Mouse (Mus musculus) ES-Bruce4 (cell line): ENCODE data around the gene Crls1. TPM values are rescaled to one million over a fixed set of nuclear protein-coding genes. Genes with fewer than 3 reads are reported as not detected.

ENCODE experiments used
- H3K27ac ChIP-seq: 2 replicates; pipeline ENCODE4 v1.5.1; 2012; ENCODE audit warnings: low read length, inconsistent platforms; ENCODE audit not compliant: insufficient read depth
- H3K27me3 ChIP-seq: 2 replicates; pipeline ENCODE4 v1.6.1; 2012; ENCODE audit warnings: mild to moderate bottlenecking, low read length, inconsistent platforms; ENCODE audit not compliant: control insufficient read depth, poor library complexity, insufficient read depth, severe bottlenecking
- H3K36me3 ChIP-seq: 2 replicates; pipeline ENCODE4 v1.6.1; 2012; ENCODE audit warnings: inconsistent platforms, mild to moderate bottlenecking, low read length, moderate library complexity; ENCODE audit not compliant: control insufficient read depth, poor library complexity, insufficient read depth, severe bottlenecking
- H3K4me1 ChIP-seq: one replicate; pipeline ENCODE4 v1.8.1; 2011; ENCODE audit warnings: low read length; ENCODE audit not compliant: control insufficient read depth, insufficient read depth
- H3K4me3 ChIP-seq: 2 replicates; pipeline ENCODE4 v1.5.1; 2011; ENCODE audit warnings: low read depth, mild to moderate bottlenecking, low read length
- H3K9ac ChIP-seq: 2 replicates; pipeline ENCODE4 v1.6.1; 2012; ENCODE audit warnings: low read depth, mild to moderate bottlenecking, inconsistent platforms; ENCODE audit not compliant: poor library complexity, severe bottlenecking
- H3K9me3 ChIP-seq: replicated peaks from 2 replicates; pipeline ENCODE4 v1.6.1; 2012; ENCODE audit warnings: mild to moderate bottlenecking, low read length, inconsistent platforms; ENCODE audit not compliant: control insufficient read depth, poor library complexity, insufficient read depth, severe bottlenecking
- CTCF ChIP-seq: IDR thresholded peaks from one replicate; pipeline ENCODE4 v1.8.1; 2011; ENCODE audit warnings: low read depth, low read length
- EP300 ChIP-seq: IDR thresholded peaks from 2 replicates; pipeline ENCODE4 v1.6.1; 2011; ENCODE audit warnings: low read depth, low read length; ENCODE audit not compliant: insufficient read depth
- POLR2A ChIP-seq: IDR thresholded peaks from one replicate; pipeline ENCODE4 v1.8.1; 2011; ENCODE audit warnings: low read length; ENCODE audit not compliant: insufficient read depth
- polyA plus RNA-seq: library from polyadenylated mRNA; stranded (reverse); fragments of >200 nt; gene quantifications from 2 replicates; pipeline ENCODE4 v1.2.4, GENCODE M21; 2011; ENCODE audit warnings: low read depth; ENCODE audit not compliant: missing spikeins, insufficient read depth, insufficient read length

The Crls1 gene
- polyA plus RNA-seq = 49.9 and 52.5 TPM in 2 replicates

DNA sequence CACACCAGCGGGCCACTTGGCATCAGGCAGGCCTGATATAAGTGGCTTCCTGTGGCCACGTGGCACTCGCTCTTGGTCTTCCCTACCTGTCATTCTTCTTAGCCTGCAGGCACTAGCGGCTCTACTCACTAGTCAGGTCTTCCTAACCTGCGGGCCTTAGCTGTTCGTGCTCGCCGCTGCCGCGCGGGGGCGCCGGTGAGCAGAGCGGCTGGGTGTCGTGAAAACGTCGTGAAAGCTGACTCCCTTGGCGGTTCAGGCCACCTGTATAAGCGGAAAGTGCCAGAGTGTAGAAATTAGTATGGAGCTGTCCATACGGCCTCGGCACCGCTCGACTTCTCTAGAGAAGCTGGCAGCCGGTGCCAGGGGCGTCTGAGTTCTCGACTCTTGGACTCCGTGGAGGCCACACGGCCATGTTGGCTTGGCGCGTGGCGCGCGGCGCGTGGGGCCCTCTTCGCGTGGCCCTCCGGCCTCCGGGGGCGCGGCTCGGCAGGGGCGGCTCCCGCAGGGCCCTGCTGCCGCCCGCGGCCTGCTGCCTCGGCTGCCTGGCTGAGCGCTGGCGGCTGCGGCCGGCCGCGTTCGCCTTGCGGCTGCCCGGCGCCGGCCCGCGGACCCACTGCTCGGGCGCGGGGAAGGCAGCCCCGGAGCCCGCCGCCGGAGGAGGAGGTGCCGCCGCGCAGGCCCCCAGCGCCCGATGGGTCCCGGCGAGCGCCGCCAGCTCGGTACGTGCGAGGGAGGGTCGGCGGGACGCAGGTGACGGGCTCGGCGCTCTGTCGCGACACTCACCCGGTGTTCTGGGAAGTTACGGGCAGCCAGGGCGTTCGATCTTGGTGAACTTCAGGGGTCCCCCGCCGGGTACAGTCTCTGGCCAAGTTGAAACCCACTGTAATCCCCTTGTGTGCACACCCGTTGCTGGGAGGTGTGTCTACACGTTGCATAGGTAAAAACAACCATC is at the start of gene Crls1:
Gene Crls1, plus strand, starts transcription at position 260 of the 952 bp plus-strand sequence.
- peak; percentile 93 for TF ChIP-seq CTCF
- 0 out of 2 replicates have a peak, but pooled peaks have one; percentile 27 for TF ChIP-seq EP300
- peak; percentile 53 for TF ChIP-seq POLR2A
- Histone ChIP-seq H3K4me3 (peak within 1 kb of the TSS; percentile 82), H3K9me3 (no peaks in the 10 kb centered on the region), H3K27ac (no peak within 1 kb of the TSS), H3K9ac (peak within 1 kb of the TSS; percentile 72), H3K4me1 (peaks cover 3% of the 10 kb centered on the region), H3K36me3 (peaks cover 5% of the 10 kb centered on the region), H3K27me3 (no peaks in the 10 kb centered on the region)

DNA sequence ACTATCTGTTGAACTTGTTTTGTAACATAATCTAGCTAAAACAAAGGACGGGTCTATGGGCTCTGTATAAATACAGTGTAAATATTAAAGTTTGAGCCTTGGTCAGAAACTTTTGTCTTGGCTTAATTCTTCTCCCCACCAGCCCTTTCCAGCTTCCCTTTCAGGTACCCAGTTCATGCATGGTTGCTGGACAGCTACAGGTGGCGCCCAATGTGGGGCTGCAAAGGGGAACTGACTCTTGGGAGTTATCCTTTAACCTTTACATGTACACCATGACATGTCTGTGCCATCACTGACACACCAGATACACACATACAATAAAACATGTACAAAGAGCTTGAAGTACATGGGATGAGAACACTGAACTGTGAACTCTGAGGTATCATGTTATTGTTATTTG is 43.5 kb upstream of the Crls1 start:
- H3K27me3 ChIP-seq = no peaks in the 10 kb centered on the region
- no peak overlapping the region for H3K4me3 ChIP-seq
- no peak overlapping the region for H3K9ac ChIP-seq
- no peak overlapping the region for H3K27ac ChIP-seq
- TF ChIP-seq EP300 (no peak), CTCF (no peak), POLR2A (no peak)
- H3K36me3 ChIP-seq = peaks cover 34% of the 10 kb centered on the region
- H3K9me3 ChIP-seq = peaks cover 27% of the 10 kb centered on the region
- H3K4me1 ChIP-seq = no peaks in the 10 kb centered on the region

GRCm38 (mm10) chr2:132815608-132816314 is 30.7 kb upstream of the Crls1 start, which contains the start of the genes Trmt6 and Mcm8:
TSS of gene Trmt6 (minus strand) at chr2:132816055.
TSS of gene Mcm8 (plus strand) at chr2:132816141.
- Histone ChIP-seq H3K27ac (peak within 1 kb of the TSS; percentile 47; the same call in 1 of the 2 replicates), H3K36me3 (peaks cover 25% of the 10 kb centered on the region), H3K9ac (peak within 1 kb of the TSS; percentile 83), H3K9me3 (no peaks in the 10 kb centered on the region), H3K27me3 (no peaks in the 10 kb centered on the region), H3K4me3 (peak within 1 kb of the TSS; percentile 91), H3K4me1 (no peaks in the 10 kb centered on the region)
- TF ChIP-seq POLR2A (no peak), EP300 (0 out of 2 replicates have a peak, but pooled peaks have one; percentile 18), CTCF (no peak)

- Histone ChIP-seq H3K27ac (no peak overlapping the region), H3K9ac (no peak overlapping the region), H3K4me3 (no peak overlapping the region), H3K9me3 (no peaks in the 10 kb centered on the region), H3K36me3 (peaks cover 31% of the 10 kb centered on the region), H3K27me3 (no peaks in the 10 kb centered on the region), H3K4me1 (no peaks in the 10 kb centered on the region)
- no peak for TF ChIP-seq CTCF
- TF ChIP-seq EP300 = no peak
- no peak for TF ChIP-seq POLR2A
These were observed 5.4 kb upstream of the Crls1 start for GRCm38 (mm10) chr2:132841071-132841470.

GRCm38 (mm10) chr2:132847581-132847980 is 1.1 kb downstream of the Crls1 start:
- no peak overlapping the region for H3K27ac ChIP-seq
- H3K9ac ChIP-seq = peak overlapping the region; percentile 72
- H3K4me1 ChIP-seq = peaks cover 3% of the 10 kb centered on the region
- H3K4me3 ChIP-seq = peak overlapping the region; percentile 82
- no peak for TF ChIP-seq EP300
- no peak for TF ChIP-seq CTCF
- TF ChIP-seq POLR2A = no peak
- no peaks in the 10 kb centered on the region for H3K27me3 ChIP-seq
- peaks cover 3% of the 10 kb centered on the region; the same call in 1 of the 2 replicates for H3K36me3 ChIP-seq
- H3K9me3 ChIP-seq = no peaks in the 10 kb centered on the region
